Mouse (Mus musculus): ENCODE measurements around the gene Tstd1. TPM values are rescaled to one million over a fixed set of nuclear protein-coding genes. Genes with fewer than 3 reads are reported as not detected.

Tstd1 gene
- polyA plus RNA-seq, 1 experiment from 2014 or later: 8.8 TPM

DNA sequence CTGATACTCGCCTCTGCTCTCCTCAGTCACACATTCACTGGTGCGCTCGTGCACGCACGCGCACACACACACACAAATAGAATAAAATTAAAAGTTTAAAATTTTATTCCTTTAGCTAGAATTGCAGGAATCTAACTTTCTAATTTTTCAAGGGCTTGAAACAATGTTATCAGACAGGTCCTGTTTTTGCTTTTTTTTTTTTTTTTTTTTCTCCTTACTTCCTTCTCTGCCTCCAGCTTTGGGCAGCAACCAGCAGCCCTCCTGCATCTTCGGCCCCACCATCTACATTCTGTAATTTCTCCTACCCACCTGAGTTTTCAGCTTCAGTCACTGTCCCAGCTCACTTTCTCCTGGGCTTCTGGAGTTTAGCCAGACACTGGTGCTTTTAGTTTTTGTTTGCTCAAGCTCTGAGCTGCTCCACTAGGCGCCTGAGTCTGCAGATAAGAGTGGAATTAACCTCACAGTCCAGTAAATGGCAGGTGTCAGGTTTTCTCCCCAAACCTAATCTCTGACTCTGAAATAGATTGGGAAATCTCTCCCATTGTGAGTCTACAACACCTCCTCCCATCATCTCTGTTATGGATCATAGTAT lies 3.9 kb downstream of the Tstd1 start:
- Histone ChIP-seq H3K27ac (no peak overlapping the region), H3K9ac (no peak overlapping the region), H3K4me1 (0 out of 2 replicates have a peak, but pooled peaks cover 2% of the 10 kb centered on the region), H3K9me3 (no peaks in the 10 kb centered on the region), H3K4me3 (no peak overlapping the region), H3K4me2 (no peak overlapping the region), H3K36me3 (replicated peaks) (peaks cover 21% of the 10 kb centered on the region), H3K27me3 (replicated peaks) (no peaks in the 10 kb centered on the region)
- WGBS: 88% methylated on average over 8 of the region's 8 CpGs
- no peak for ATAC-seq (replicated peaks)

DNA sequence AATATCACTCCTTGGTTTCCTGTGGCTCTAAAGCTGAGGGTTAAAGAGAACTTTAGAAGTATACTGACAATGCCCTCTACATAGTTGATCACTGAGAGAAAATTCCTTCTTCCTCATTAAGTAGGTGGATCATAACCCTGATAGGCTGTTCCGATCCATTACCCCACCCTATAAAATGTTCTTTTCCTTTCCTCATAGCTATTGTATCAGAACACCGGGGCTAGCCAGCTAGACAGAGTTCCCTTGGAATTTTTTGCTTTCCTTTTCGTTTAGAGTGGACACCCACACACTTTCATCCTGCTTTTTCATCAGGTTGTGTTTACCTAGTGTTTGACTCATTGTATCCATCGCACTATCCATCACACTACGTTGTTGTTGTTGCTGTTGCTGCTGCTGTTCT lies 6.0 kb downstream of the Tstd1 start:
- H3K4me1 ChIP-seq: no peaks in the 10 kb centered on the region
- 83% methylated on average over 5 of the region's 5 CpGs for WGBS
- no peak for ATAC-seq (replicated peaks)

DNA sequence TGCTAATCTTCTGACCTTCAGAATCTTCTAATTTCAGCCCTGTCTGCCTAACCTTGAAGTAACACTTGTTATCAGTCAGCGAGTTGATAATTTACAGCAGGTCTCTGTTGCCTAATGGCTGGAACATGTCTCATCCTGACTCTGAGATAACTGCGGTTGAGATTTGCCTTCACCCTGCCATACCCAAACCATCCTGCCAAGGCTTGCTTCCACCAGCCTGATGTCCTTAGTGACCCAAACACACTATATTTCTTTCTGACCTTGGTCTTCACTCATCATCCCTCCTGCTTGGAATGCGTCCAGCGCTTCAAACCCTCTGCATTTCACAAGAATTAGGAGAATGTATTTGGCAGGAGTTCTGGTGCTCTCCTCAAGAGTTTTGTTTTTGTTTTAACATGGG lies 6.5 kb downstream of the Tstd1 start:
- Histone ChIP-seq H3K4me3 (no peak overlapping the region), H3K9ac (no peak overlapping the region), H3K27me3 (replicated peaks) (no peaks in the 10 kb centered on the region), H3K4me2 (no peak overlapping the region), H3K27ac (no peak overlapping the region), H3K4me1 (no peaks in the 10 kb centered on the region), H3K36me3 (replicated peaks) (no peaks in the 10 kb centered on the region), H3K9me3 (no peaks in the 10 kb centered on the region)
- ATAC-seq (replicated peaks): no peak
- WGBS: 87% methylated on average over 4 of the region's 4 CpGs

More for the DNA sequence above, 6.0 kb downstream of the Tstd1 start:
- Histone ChIP-seq H3K27ac (no peak overlapping the region), H3K9me3 (no peaks in the 10 kb centered on the region), H3K4me2 (no peak overlapping the region), H3K9ac (no peak overlapping the region), H3K27me3 (replicated peaks) (no peaks in the 10 kb centered on the region), H3K36me3 (replicated peaks) (0 out of 2 replicates have a peak, but pooled peaks cover 2% of the 10 kb centered on the region), H3K4me3 (no peak overlapping the region)

- WGBS: 81% methylated on average over 5 of the region's 5 CpGs
- no peak overlapping the region for H3K4me2 ChIP-seq
Measured at GRCm38 (mm10) chr1:171432158-171432557, 13.5 kb downstream of the Tstd1 start.

GRCm38 (mm10) chr1:171435288-171435814 lies 16.7 kb downstream of the Tstd1 start:
- Histone ChIP-seq H3K4me3 (no peak overlapping the region), H3K9me3 (no peaks in the 10 kb centered on the region), H3K36me3 (replicated peaks) (no peaks in the 10 kb centered on the region), H3K9ac (no peak overlapping the region), H3K27me3 (replicated peaks) (peaks cover 38% of the 10 kb centered on the region), H3K4me2 (no peak overlapping the region), H3K27ac (no peak overlapping the region), H3K4me1 (peaks cover 9% of the 10 kb centered on the region)
- ATAC-seq (replicated peaks): no peak
- WGBS: 70% methylated on average over 7 of the region's 7 CpGs

More at GRCm38 (mm10) chr1:171432158-171432557, 13.5 kb downstream of the Tstd1 start:
- H3K27me3 ChIP-seq (replicated peaks): peaks cover 10% of the 10 kb centered on the region
- H3K4me3 ChIP-seq: no peak overlapping the region
- H3K36me3 ChIP-seq (replicated peaks): no peaks in the 10 kb centered on the region
- H3K27ac ChIP-seq: no peak overlapping the region
- H3K4me1 ChIP-seq: peaks cover 2% of the 10 kb centered on the region
- no peak overlapping the region for H3K9ac ChIP-seq
- no peak for ATAC-seq (replicated peaks)
- no peaks in the 10 kb centered on the region for H3K9me3 ChIP-seq

DNA sequence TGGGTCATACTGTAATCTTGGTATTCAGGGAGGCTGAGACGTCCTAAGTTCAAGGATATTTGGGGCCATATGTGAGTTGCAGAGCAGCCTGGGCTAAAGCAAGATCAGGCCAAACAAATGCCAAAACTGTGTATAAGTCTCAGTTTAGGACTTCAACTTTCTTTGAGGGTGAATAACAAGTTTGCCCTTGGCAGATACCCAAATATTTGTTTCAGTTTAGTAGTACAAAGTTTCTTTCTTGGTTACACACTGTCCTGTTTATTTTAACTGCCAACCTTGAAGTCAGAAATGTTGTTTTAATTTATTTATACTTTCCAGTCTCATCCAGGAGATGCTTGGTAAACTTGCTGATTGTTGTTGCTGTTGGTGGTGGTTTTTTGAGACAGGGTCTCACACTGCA lies 17.3 kb downstream of the Tstd1 start:
- ATAC-seq (replicated peaks): no peak
- H3K27me3 ChIP-seq (replicated peaks): peaks cover 38% of the 10 kb centered on the region
- H3K27ac ChIP-seq: no peak overlapping the region
- peaks cover 9% of the 10 kb centered on the region for H3K4me1 ChIP-seq
- no peak overlapping the region for H3K4me3 ChIP-seq
- no peaks in the 10 kb centered on the region for H3K9me3 ChIP-seq
- no peak overlapping the region for H3K4me2 ChIP-seq
- no peaks in the 10 kb centered on the region for H3K36me3 ChIP-seq (replicated peaks)
- H3K9ac ChIP-seq: no peak overlapping the region
- WGBS: 76% methylated on average over 1 of the region's 1 CpGs

DNA sequence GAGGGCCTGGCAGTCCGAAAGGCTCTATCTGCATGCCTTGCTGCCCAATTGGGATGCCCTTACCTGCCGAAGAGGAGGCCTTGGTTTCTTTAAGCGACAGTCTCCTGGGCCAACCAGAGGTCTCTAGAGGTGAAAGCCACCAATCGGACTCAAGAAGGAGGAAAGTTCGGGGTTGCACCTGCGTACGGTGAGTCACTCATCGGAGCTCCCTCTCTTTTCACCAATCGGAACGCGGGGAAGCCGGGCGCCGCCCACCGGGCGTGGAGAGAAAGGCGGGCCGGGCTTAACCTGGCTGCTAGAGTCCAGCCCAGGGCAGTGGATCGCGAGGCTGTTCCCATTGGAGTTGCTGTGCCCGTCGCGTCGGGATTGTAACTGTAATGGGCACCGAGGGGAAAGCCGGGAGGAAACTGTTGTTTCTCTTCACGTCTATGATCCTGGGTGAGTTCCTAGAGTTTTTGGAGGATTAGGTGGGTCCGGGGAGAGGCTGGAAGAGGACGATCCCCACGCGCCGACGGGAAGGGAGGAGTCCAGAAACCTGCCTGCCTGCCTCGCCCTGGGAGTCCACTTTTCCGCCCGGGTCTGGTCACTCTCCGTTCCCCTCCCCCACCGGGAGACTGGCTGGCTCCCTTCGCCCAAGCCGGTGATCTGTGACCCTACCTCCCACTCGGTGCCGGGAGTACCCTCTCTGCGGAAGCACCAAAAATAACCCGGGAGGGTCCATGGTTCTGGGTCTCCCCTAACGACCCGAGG lies 18.8 kb downstream of the Tstd1 start, which contains the start of gene F11r:
Gene F11r (plus strand): TSS at position 272 of the 750 bp plus-strand sequence.
- Histone ChIP-seq H3K9me3 (no peaks in the 10 kb centered on the region), H3K27ac (no peak within 1 kb of the TSS), H3K4me2 (peak within 1 kb of the TSS; percentile 53), H3K9ac (0 out of 2 replicates have a peak within 1 kb of the TSS, but pooled peaks have one; percentile 8), H3K27me3 (replicated peaks) (peaks cover 38% of the 10 kb centered on the region), H3K4me1 (peaks cover 9% of the 10 kb centered on the region), H3K36me3 (replicated peaks) (no peaks in the 10 kb centered on the region), H3K4me3 (peak within 1 kb of the TSS; percentile 37)
- 1% methylated on average over 44 of the region's 46 CpGs for WGBS
- peak; percentile 78 for ATAC-seq (replicated peaks)

- Histone ChIP-seq H3K4me3 (peak overlapping the region; percentile 37), H3K27ac (no peak overlapping the region), H3K36me3 (replicated peaks) (no peaks in the 10 kb centered on the region), H3K9ac (0 out of 2 replicates have a peak overlapping the region, but pooled peaks have one; percentile 8), H3K4me2 (peak overlapping the region; percentile 53), H3K27me3 (replicated peaks) (peaks cover 38% of the 10 kb centered on the region), H3K9me3 (no peaks in the 10 kb centered on the region), H3K4me1 (peaks cover 9% of the 10 kb centered on the region)
- 6% methylated on average over 18 of the region's 18 CpGs for WGBS
- ATAC-seq (replicated peaks): no peak; the same call in 1 of the 2 replicates
Measured at GRCm38 (mm10) chr1:171438014-171438670, 19.5 kb downstream of the Tstd1 start.

DNA sequence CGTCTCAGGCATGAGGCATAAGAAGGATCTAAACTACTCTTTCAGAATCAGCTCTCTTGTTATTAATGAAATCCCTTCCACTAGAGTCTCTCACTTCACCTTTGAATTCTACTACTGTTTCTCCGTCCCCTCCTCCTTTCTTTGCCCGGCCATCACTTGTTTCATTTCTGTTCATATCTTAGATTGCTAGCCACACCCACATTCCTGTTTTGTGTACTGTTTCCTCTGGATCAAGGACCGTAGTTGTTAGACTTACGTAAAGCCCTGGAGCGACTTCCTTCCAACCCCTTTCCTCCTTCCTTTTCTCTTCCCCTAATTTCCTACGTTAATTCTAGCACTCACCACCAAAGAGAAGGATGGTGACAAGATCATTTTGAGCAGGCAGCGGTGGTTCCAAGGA lies 20.4 kb downstream of the Tstd1 start:
- peaks cover 9% of the 10 kb centered on the region for H3K4me1 ChIP-seq
- H3K36me3 ChIP-seq (replicated peaks): no peaks in the 10 kb centered on the region
- no peak for ATAC-seq (replicated peaks)
- no peak overlapping the region for H3K27ac ChIP-seq
- no peak overlapping the region for H3K4me3 ChIP-seq
- 58% methylated on average over 8 of the region's 8 CpGs for WGBS
- H3K9ac ChIP-seq: no peak overlapping the region
- H3K4me2 ChIP-seq: no peak overlapping the region
- 0 out of 2 replicates have a peak, but pooled peaks cover 3% of the 10 kb centered on the region for H3K9me3 ChIP-seq
- peaks cover 38% of the 10 kb centered on the region for H3K27me3 ChIP-seq (replicated peaks)

- H3K9ac ChIP-seq: no peak overlapping the region
- 56% methylated on average over 9 of the region's 9 CpGs for WGBS
- no peak overlapping the region for H3K4me2 ChIP-seq
- H3K4me1 ChIP-seq: peaks cover 9% of the 10 kb centered on the region
- no peak for ATAC-seq (replicated peaks)
- H3K36me3 ChIP-seq (replicated peaks): no peaks in the 10 kb centered on the region
- H3K27me3 ChIP-seq (replicated peaks): peaks cover 38% of the 10 kb centered on the region
- no peak overlapping the region for H3K4me3 ChIP-seq
- 0 out of 2 replicates have a peak overlapping the region, but pooled peaks have one; percentile 11 for H3K27ac ChIP-seq
- H3K9me3 ChIP-seq: 0 out of 2 replicates have a peak, but pooled peaks cover 3% of the 10 kb centered on the region
Measured at GRCm38 (mm10) chr1:171440025-171440725, 21.5 kb downstream of the Tstd1 start.

DNA sequence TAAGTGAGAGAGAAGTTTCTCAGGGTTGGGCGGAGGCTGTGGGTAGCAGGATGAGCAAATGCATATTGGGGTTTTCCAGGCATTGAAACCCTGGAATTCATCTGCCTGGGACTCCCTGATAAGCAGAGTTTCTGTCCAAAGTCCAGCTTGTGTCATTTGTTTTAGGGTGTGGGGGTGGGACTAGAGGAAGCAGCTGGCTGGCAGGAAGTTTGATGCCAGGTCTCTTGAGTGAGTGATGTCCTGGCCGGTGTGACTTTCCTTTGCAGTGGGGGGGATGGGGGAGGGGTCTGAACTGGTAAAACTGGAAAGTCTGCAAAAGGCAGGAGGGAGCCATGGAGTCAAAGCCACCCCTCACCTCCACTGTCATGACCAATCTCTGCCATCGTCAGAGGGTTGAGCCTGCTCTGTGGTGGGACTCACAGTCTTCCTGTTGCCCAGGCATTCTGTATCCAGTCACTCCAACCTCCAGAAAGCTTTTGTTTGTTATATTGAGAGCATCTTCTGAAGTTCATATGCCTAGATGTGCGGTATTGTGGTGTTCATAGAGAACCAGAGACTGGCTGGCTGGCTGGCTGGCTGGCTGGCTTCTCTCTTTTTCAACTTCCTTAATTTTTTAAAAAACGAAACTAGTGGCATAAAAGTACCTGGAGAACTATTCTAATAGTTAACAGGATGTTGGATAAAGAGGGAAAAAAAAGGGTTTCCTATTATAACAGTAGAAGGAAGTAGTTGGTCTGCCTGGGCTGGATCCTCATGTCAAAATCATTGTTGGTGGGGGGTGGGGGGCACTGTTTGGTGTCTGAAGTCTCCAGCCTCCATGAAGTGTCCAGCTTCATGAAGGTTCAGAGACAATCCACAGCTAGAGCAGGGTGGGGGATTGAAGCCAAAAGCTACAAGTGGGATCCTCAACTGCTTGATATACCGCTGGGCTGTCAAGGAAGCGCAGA lies 23.1 kb downstream of the Tstd1 start:
- Histone ChIP-seq H3K4me3 (no peak overlapping the region), H3K27me3 (replicated peaks) (peaks cover 32% of the 10 kb centered on the region), H3K4me2 (no peak overlapping the region), H3K27ac (no peak overlapping the region), H3K36me3 (replicated peaks) (no peaks in the 10 kb centered on the region), H3K4me1 (peaks cover 9% of the 10 kb centered on the region), H3K9me3 (0 out of 2 replicates have a peak, but pooled peaks cover 3% of the 10 kb centered on the region), H3K9ac (no peak overlapping the region)
- no peak for ATAC-seq (replicated peaks)
- WGBS: 65% methylated on average over 7 of the region's 7 CpGs

Measured in midbrain, embryonic 15.5 days (tissue).